Mouse (Mus musculus): ENCODE measurements at regions not wholly inside any gene's neighbourhood (a gene's known extent, or its start where the extent isn't known, plus 50 kb on each side); places are given as distances from the start of the nearest gene placed in this dataset.

GRCm38 (mm10) chr1:41026943-41027342 lies 221.5 kb downstream of the Tmem182 start:
- H3K4me1 ChIP-seq (ENCODE audit: control insufficient read depth, insufficient read depth, low read length) = no peaks in the 10 kb centered on the region
- no peaks in the 10 kb centered on the region for H3K27me3 ChIP-seq (replicated peaks; ENCODE audit: control insufficient read depth, insufficient read depth, low read length)
- H3K27ac ChIP-seq (ENCODE audit: insufficient read depth, low read depth, low read length) = no peak overlapping the region
- no peak for DNase-seq
- no peak overlapping the region for H3K4me3 ChIP-seq (ENCODE audit: insufficient read depth, low read depth, low read length)
- 77% methylated on average over 4 of the region's 4 CpGs for WGBS
- H3K36me3 ChIP-seq (ENCODE audit: control insufficient read depth, insufficient read depth, low read length) = no peaks in the 10 kb centered on the region
- TF ChIP-seq POLR2A (IDR thresholded peaks at IDR 0.05; ENCODE audit: low read depth, low read length) (no peak), CTCF (conservative IDR thresholded peaks at IDR 0.05; ENCODE audit: insufficient read depth, insufficient read length, low read depth, low read length) (no peak)

DNA sequence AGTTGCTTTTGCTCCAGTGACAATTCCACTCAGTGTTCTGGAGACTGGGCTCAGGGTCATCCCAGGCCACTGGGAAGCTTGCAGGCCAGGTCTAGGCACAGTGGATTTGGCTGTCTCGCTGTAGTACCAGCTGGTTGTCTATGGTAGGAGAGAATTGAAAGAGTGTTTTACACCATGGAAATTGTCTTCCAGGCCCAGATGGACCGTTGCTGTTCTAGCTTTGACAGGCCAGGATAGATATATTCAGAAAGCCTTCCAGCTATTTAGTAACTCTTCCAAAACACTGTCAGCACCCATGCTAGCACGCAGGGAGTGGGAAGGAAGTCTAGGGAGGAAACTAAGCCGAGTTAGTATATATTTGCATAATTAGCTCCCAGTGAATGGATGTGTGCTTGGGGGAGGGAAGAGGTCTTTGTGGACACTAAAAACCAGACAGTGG lies 222.2 kb downstream of the Tmem182 start:
- Histone ChIP-seq H3K36me3 (ENCODE audit: control insufficient read depth, insufficient read depth, low read length) (no peaks in the 10 kb centered on the region), H3K27me3 (replicated peaks; ENCODE audit: control insufficient read depth, insufficient read depth, low read length) (no peaks in the 10 kb centered on the region), H3K4me1 (ENCODE audit: control insufficient read depth, insufficient read depth, low read length) (no peaks in the 10 kb centered on the region), H3K27ac (ENCODE audit: insufficient read depth, low read depth, low read length) (no peak overlapping the region), H3K4me3 (ENCODE audit: insufficient read depth, low read depth, low read length) (no peak overlapping the region)
- 54% methylated on average over 4 of the region's 4 CpGs for WGBS
- no peak for DNase-seq
- TF ChIP-seq CTCF (conservative IDR thresholded peaks at IDR 0.05; ENCODE audit: insufficient read depth, insufficient read length, low read depth, low read length) (no peak), POLR2A (IDR thresholded peaks at IDR 0.05; ENCODE audit: low read depth, low read length) (no peak)

DNA sequence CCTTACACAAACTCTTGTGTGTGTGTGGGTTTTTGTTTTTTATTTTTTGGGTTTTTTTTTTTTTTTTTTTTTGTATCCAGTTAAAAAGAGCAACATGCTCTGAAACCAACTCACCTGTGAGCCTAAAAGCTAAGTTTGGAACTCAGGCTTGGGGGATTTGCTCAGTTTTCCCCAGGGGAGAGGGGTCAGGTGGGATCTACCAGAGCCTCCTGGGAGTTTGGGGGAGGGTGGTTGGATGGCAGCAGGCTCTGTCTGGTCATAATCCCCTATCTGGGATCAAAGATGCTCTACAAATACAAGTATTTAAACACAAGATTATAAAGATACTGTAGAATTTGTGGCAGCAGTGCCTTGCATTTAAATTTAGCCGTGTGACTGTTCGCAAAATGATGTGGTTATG lies 222.6 kb downstream of the Tmem182 start:
- DNase-seq = no peak
- WGBS = 93% methylated on average over 2 of the region's 2 CpGs
- no peak for TF ChIP-seq CTCF (conservative IDR thresholded peaks at IDR 0.05; ENCODE audit: insufficient read depth, insufficient read length, low read depth, low read length)
- TF ChIP-seq POLR2A (IDR thresholded peaks at IDR 0.05; ENCODE audit: low read depth, low read length) = no peak
- no peaks in the 10 kb centered on the region for H3K27me3 ChIP-seq (replicated peaks; ENCODE audit: control insufficient read depth, insufficient read depth, low read length)
- H3K4me3 ChIP-seq (ENCODE audit: insufficient read depth, low read depth, low read length) = no peak overlapping the region
- no peak overlapping the region for H3K27ac ChIP-seq (ENCODE audit: insufficient read depth, low read depth, low read length)
- H3K36me3 ChIP-seq (ENCODE audit: control insufficient read depth, insufficient read depth, low read length) = no peaks in the 10 kb centered on the region
- H3K4me1 ChIP-seq (ENCODE audit: control insufficient read depth, insufficient read depth, low read length) = no peaks in the 10 kb centered on the region

GRCm38 (mm10) chr1:41035085-41035880 lies 229.9 kb downstream of the Tmem182 start:
- TF ChIP-seq CTCF (conservative IDR thresholded peaks at IDR 0.05; ENCODE audit: insufficient read depth, insufficient read length, low read depth, low read length) (no peak), POLR2A (IDR thresholded peaks at IDR 0.05; ENCODE audit: low read depth, low read length) (no peak)
- H3K36me3 ChIP-seq (ENCODE audit: control insufficient read depth, insufficient read depth, low read length) = no peaks in the 10 kb centered on the region
- DNase-seq = no peak
- 54% methylated on average over 22 of the region's 22 CpGs for WGBS
- H3K27ac ChIP-seq (ENCODE audit: insufficient read depth, low read depth, low read length) = no peak overlapping the region
- H3K4me1 ChIP-seq (ENCODE audit: control insufficient read depth, insufficient read depth, low read length) = no peaks in the 10 kb centered on the region
- no peak overlapping the region for H3K4me3 ChIP-seq (ENCODE audit: insufficient read depth, low read depth, low read length)
- H3K27me3 ChIP-seq (replicated peaks; ENCODE audit: control insufficient read depth, insufficient read depth, low read length) = no peaks in the 10 kb centered on the region

DNA sequence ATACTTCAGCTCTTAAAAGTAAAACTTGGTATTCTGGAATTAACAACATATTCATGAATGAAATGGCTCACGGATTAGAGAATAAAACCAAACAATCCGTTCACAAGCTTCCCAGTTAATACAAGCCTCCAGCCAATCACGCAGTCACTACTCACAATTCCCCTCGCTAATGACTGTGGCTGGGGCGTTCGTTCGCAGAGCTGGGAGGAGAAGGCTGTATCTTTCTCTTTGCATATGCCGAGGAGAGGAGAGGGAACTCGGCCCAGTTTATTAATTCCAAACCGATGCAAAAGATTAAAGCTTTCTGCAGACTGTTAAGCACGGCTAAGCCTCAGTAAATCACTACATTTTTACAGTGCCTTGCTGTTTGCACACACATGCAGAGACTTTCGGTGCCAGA lies 231.5 kb downstream of the Tmem182 start:
- no peak for DNase-seq
- Histone ChIP-seq H3K4me3 (ENCODE audit: insufficient read depth, low read depth, low read length) (no peak overlapping the region), H3K27ac (ENCODE audit: insufficient read depth, low read depth, low read length) (no peak overlapping the region), H3K27me3 (replicated peaks; ENCODE audit: control insufficient read depth, insufficient read depth, low read length) (no peaks in the 10 kb centered on the region; the same call in 1 of the 2 replicates), H3K36me3 (ENCODE audit: control insufficient read depth, insufficient read depth, low read length) (no peaks in the 10 kb centered on the region), H3K4me1 (ENCODE audit: control insufficient read depth, insufficient read depth, low read length) (no peaks in the 10 kb centered on the region)
- WGBS = 64% methylated on average over 12 of the region's 12 CpGs
- no peak for TF ChIP-seq POLR2A (IDR thresholded peaks at IDR 0.05; ENCODE audit: low read depth, low read length)
- no peak for TF ChIP-seq CTCF (conservative IDR thresholded peaks at IDR 0.05; ENCODE audit: insufficient read depth, insufficient read length, low read depth, low read length)

- no peak for DNase-seq
- Histone ChIP-seq H3K36me3 (ENCODE audit: control insufficient read depth, insufficient read depth, low read length) (no peaks in the 10 kb centered on the region), H3K27ac (ENCODE audit: insufficient read depth, low read depth, low read length) (no peak overlapping the region), H3K27me3 (replicated peaks; ENCODE audit: control insufficient read depth, insufficient read depth, low read length) (no peaks in the 10 kb centered on the region), H3K4me3 (ENCODE audit: insufficient read depth, low read depth, low read length) (no peak overlapping the region), H3K4me1 (ENCODE audit: control insufficient read depth, insufficient read depth, low read length) (no peaks in the 10 kb centered on the region)
- TF ChIP-seq CTCF (conservative IDR thresholded peaks at IDR 0.05; ENCODE audit: insufficient read depth, insufficient read length, low read depth, low read length) (no peak), POLR2A (IDR thresholded peaks at IDR 0.05; ENCODE audit: low read depth, low read length) (no peak)
- 91% methylated on average over 5 of the region's 5 CpGs for WGBS
These were observed 249.1 kb downstream of the Tmem182 start for GRCm38 (mm10) chr1:41054426-41054955.

DNA sequence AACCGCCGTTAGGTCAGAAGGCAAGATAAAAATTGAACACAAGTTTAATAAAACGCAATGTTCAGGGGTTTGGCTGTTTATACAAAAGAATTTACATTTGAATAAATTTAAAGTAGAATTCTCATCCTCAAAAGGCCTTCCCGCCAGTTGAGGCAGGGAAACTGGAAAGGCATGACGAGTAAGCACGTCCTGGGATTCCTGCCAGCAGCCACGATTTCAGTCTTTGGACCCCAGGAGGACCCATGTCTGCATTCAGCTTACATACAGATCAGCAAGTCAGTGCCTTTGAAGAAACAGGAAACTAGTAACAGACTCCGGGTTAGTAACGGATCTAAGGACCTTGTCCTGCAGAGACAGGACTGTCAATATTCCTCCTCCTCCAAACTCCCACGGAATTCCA lies 250.4 kb downstream of the Tmem182 start:
- H3K4me1 ChIP-seq (ENCODE audit: control insufficient read depth, insufficient read depth, low read length) = no peaks in the 10 kb centered on the region
- no peak for DNase-seq
- TF ChIP-seq CTCF (conservative IDR thresholded peaks at IDR 0.05; ENCODE audit: insufficient read depth, insufficient read length, low read depth, low read length) = no peak
- TF ChIP-seq POLR2A (IDR thresholded peaks at IDR 0.05; ENCODE audit: low read depth, low read length) = no peak
- 76% methylated on average over 10 of the region's 10 CpGs for WGBS
- no peak overlapping the region for H3K27ac ChIP-seq (ENCODE audit: insufficient read depth, low read depth, low read length)
- no peak overlapping the region for H3K4me3 ChIP-seq (ENCODE audit: insufficient read depth, low read depth, low read length)
- H3K27me3 ChIP-seq (replicated peaks; ENCODE audit: control insufficient read depth, insufficient read depth, low read length) = no peaks in the 10 kb centered on the region
- H3K36me3 ChIP-seq (ENCODE audit: control insufficient read depth, insufficient read depth, low read length) = no peaks in the 10 kb centered on the region
